Mouse (Mus musculus): ENCODE measurements around the gene Dgki. TPM values are rescaled to one million over a fixed set of nuclear protein-coding genes. Genes with fewer than 3 reads are reported as not detected.

Dgki gene
- total and polyA plus RNA-seq, 3 experiments: not detected

GRCm38 (mm10) chr6:37283336-37283735 is 16.6 kb downstream of the Dgki start:
- TF ChIP-seq JUND (IDR thresholded peaks at IDR 0.05; ENCODE audit: low read depth, low read length): no peak
- no peak for TF ChIP-seq HCFC1 (IDR thresholded peaks at IDR 0.05; ENCODE audit: low read depth, low read length)
- TF ChIP-seq RCOR1 (IDR thresholded peaks at IDR 0.05; ENCODE audit: low read depth, low read length): no peak
- no peak for TF ChIP-seq UBTF (IDR thresholded peaks at IDR 0.05; ENCODE audit: borderline replicate concordance, insufficient read depth, low read depth, low read length)
- TF ChIP-seq BHLHE40 (IDR thresholded peaks at IDR 0.05; ENCODE audit: borderline replicate concordance, low read depth, low read length): no peak
- TF ChIP-seq TAL1 (IDR thresholded peaks at IDR 0.05; ENCODE audit: low read length): no peak
- no peak for TF ChIP-seq POLR2AphosphoS5 (IDR thresholded peaks at IDR 0.05; ENCODE audit: borderline replicate concordance, low read depth, low read length)
- no peak for TF ChIP-seq ZNF384 (IDR thresholded peaks at IDR 0.05; ENCODE audit: low read depth, low read length)
- TF ChIP-seq TBP (IDR thresholded peaks at IDR 0.05; ENCODE audit: low read depth, low read length): no peak
- no peak for TF ChIP-seq POLR2A (IDR thresholded peaks at IDR 0.05; ENCODE audit: control insufficient read depth in 1 of 2, insufficient read depth in 1 of 2, low read depth in 1 of 2, low read length in 2 of 2, poor library complexity in 1 of 2)
- no peak for TF ChIP-seq SMC3 (IDR thresholded peaks at IDR 0.05; ENCODE audit: low read depth, low read length)
- no peak for TF ChIP-seq GABPA (IDR thresholded peaks at IDR 0.05; ENCODE audit: low read depth, low read length)
- no peak for TF ChIP-seq MXI1 (IDR thresholded peaks at IDR 0.05; ENCODE audit: low read depth, low read length)
- no peak for DNase-seq (ENCODE audit: low read depth, low spot score)
- H3K36me3 ChIP-seq (ENCODE audit: control insufficient read depth in 1 of 2, insufficient read depth in 2 of 2, low read length in 2 of 2): no peaks in the 10 kb centered on the region

GRCm38 (mm10) chr6:37282659-37283058 is 17.3 kb downstream of the Dgki start:
- Histone ChIP-seq H3K9ac (ENCODE audit: control insufficient read depth, low read depth, low read length, poor library complexity, severe bottlenecking) (no peak overlapping the region), H3K36me3 (ENCODE audit: control insufficient read depth in 1 of 2, insufficient read depth in 2 of 2, low read length in 2 of 2) (no peaks in the 10 kb centered on the region), H3K4me1 (ENCODE audit: control insufficient read depth in 1 of 2, insufficient read depth in 2 of 2, low read length in 2 of 2) (no peaks in the 10 kb centered on the region), H3K79me2 (ENCODE audit: control insufficient read depth, insufficient read depth, low read length, poor library complexity) (no peaks in the 10 kb centered on the region), H3K4me3 (ENCODE audit: control insufficient read depth in 1 of 2, insufficient read depth in 1 of 2, low read depth in 2 of 2, low read length in 2 of 2) (no peak overlapping the region), H3K27me3 (ENCODE audit: control insufficient read depth in 1 of 2, insufficient read depth in 2 of 2, low read length in 2 of 2) (no peaks in the 10 kb centered on the region), H3K27ac (ENCODE audit: control insufficient read depth, low read depth, low read length) (no peak overlapping the region), H3K9me3 (replicated peaks; ENCODE audit: insufficient read depth, low read length) (no peaks in the 10 kb centered on the region)
- TF ChIP-seq EP300 (IDR thresholded peaks at IDR 0.05; ENCODE audit: low read depth in 1 of 2, low read length in 2 of 2) (no peak), RAD21 (IDR thresholded peaks at IDR 0.05; ENCODE audit: low read depth, low read length) (no peak), TBP (IDR thresholded peaks at IDR 0.05; ENCODE audit: low read depth, low read length) (no peak), NRF1 (IDR thresholded peaks at IDR 0.05; ENCODE audit: insufficient read depth, low read depth, low read length, poor library complexity, severe bottlenecking) (no peak), E2F4 (IDR thresholded peaks at IDR 0.05; ENCODE audit: borderline replicate concordance, low read depth, low read length) (no peak), HCFC1 (IDR thresholded peaks at IDR 0.05; ENCODE audit: low read depth, low read length) (no peak), MYC (IDR thresholded peaks at IDR 0.05; ENCODE audit: low read depth, low read length) (no peak), ZNF384 (IDR thresholded peaks at IDR 0.05; ENCODE audit: low read depth, low read length) (no peak), MAFK (IDR thresholded peaks at IDR 0.05; ENCODE audit: borderline replicate concordance, low read depth, low read length) (no peak), GATA1 (IDR thresholded peaks at IDR 0.05; ENCODE audit: low read depth, low read length) (no peak), MAZ (IDR thresholded peaks at IDR 0.05; ENCODE audit: low read depth, low read length) (no peak), CTCF (IDR thresholded peaks at IDR 0.05 in 2 of 3, conservative IDR thresholded peaks at IDR 0.05 in 1 of 3; ENCODE audit: control insufficient read depth in 1 of 3, insufficient read depth in 1 of 3, low read depth in 2 of 3, low read length in 3 of 3, poor library complexity in 1 of 3, severe bottlenecking in 1 of 3) (no peak)
- DNase-seq (ENCODE audit: low read depth, low spot score): no peak

More at GRCm38 (mm10) chr6:37283336-37283735, 16.6 kb downstream of the Dgki start:
- Histone ChIP-seq H3K79me2 (ENCODE audit: control insufficient read depth, insufficient read depth, low read length, poor library complexity) (no peaks in the 10 kb centered on the region), H3K27me3 (ENCODE audit: control insufficient read depth in 1 of 2, insufficient read depth in 2 of 2, low read length in 2 of 2) (no peaks in the 10 kb centered on the region), H3K4me1 (ENCODE audit: control insufficient read depth in 1 of 2, insufficient read depth in 2 of 2, low read length in 2 of 2) (no peaks in the 10 kb centered on the region), H3K9me3 (replicated peaks; ENCODE audit: insufficient read depth, low read length) (no peaks in the 10 kb centered on the region), H3K4me3 (ENCODE audit: control insufficient read depth in 1 of 2, insufficient read depth in 1 of 2, low read depth in 2 of 2, low read length in 2 of 2) (no peak overlapping the region), H3K9ac (ENCODE audit: control insufficient read depth, low read depth, low read length, poor library complexity, severe bottlenecking) (no peak overlapping the region), H3K27ac (ENCODE audit: control insufficient read depth, low read depth, low read length) (no peak overlapping the region)
